Mouse (Mus musculus) 3T3-L1 (cell line): Measurements from ENCODE around the gene 1700056E22Rik.

Source experiments
- DNase-seq: peaks from one replicate; pipeline ENCODE4 v3.0.0-alpha.2; 2015; ENCODE audit warnings: low read depth, low spot score

The 1700056E22Rik gene

DNA sequence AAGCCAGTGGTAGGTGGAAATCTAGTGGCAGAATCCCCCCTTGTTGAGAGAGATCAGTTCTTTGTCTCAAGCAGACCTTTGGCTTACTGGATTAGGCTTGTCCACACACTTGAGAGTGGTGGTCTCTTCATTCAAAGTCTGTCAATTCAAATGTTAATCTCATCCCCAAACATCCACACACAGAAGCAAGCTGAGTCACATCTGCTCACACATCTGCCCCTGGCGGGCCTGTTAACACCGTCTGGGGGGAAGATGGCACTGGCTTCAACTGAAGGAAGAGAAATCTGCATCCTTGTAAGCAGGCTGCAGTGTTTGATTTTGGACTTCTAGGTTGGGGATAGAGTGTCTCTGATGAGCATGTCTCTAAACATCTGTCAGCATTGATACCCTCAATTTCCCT, 10.1 kb downstream of the 1700056E22Rik start:
- no peak for DNase-seq

DNA sequence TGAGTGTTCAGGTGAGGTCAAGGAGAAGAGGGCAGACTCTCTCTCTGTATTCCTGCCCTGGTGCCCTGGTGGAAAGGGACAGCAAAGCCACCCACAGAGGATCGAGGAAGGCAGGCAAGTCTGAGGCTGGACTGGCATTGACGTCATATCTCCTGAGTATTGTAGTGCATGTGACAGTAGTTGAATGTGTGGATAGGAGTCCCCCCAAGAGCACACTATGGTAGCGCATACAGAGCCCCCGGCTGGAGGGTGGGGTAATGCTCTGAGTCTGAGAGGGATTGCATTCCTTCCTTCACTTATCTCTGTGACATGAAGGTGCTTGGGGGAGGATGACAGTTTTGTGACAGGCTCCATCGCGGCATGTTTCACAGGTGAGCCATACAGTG, 14.4 kb downstream of the 1700056E22Rik start:
- no peak for DNase-seq

GRCm38 (mm10) chr1:184019042-184019721, 14.9 kb downstream of the 1700056E22Rik start:
- DNase-seq: no peak

DNA sequence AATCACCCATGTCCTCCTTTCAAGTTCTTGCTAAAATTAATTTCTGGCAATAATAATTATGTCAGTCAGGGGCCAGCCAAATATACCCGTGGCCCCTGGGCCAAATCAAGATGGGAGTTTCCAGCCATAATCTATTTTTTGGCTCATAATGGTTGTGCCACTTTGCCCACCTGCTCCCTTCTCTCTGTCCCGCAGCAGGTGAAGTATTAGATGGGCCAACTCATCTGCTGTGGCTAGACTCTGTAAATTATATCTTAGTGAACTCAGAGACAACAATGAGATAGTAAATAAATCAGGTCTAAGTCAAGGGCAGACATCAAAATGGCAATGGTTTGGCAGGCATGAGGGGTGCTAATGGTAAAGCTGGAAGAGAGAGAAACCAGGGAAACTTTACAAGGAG, 16.5 kb downstream of the 1700056E22Rik start:
- DNase-seq: no peak

DNA sequence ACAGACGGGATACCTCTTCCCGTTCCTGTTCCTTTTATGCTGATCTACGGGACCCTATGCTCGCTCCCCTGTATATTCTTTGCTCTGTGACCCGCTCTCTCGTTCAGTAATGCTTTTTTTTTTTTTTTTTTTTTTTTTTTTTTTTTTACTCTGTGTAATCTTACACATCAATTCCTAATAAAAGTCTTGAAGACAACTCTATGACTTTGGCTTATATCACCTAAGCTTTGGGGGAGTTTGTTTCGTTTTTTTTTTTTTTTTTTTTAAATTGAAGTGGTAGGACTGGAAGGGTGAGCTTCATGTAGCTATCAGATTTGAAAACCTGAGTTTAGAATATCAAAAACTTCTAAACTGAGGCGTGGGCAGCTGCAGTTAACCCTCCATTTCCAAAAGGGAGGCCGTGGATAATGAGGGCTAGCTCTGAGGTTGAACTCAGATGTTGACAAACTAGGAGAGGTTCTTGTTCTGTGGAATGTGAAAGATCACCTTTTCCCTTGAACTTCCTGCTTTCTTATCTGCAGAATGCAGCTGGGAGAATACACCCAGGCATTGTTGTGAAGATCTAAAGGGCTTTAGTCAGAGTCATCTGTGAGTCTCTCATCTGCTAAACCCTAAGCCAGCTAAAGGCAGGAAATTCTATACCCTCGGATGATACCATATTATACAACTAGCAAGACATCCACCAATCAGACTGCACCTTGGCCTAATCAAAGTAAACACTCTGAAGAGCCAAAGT, 17.9 kb downstream of the 1700056E22Rik start:
- no peak for DNase-seq

DNA sequence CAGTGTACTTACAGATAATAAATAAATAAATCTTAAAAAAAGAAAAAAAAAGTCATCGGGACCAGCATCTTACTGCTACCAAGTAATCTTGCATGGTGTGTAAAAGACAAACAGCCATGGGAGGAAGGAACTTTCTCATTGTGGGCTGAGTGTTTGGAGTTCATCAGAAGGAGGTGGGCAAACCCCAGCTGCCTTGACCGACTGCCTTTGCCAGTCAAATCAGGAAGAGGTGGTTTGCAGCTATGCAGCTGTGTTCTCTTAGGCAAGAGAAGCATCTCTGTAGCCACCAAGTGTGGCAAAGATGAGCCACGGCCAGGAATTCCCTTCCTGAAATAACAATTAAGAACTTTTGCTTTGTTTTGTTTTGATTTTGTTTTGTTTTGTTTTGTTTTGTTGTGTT, 20.0 kb downstream of the 1700056E22Rik start:
- no peak for DNase-seq

GRCm38 (mm10) chr1:184013106-184013505, 21.0 kb downstream of the 1700056E22Rik start, which contains the start of gene Dusp10:
Gene Dusp10 (plus strand): TSS chr1:184013302.
- DNase-seq: no peak

DNA sequence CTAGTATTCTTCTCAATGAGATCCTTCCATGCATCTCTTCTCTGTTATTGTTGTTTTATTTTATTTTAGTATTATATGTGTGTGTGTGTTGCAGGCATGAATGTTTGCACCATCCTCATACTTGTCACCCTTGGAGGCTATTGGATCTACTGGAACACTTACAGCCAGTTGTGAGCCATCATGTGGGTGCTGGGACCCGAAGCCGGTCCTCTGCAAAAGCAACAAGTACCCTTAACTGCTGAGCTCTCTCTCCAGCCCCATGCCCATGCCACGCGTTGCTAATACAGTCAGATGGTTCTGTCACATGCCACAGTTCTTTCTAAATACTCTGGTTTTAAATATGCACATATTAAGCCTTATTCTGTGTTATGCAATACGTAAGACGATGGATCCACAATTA, 22.8 kb downstream of the 1700056E22Rik start:
- DNase-seq: no peak

- DNase-seq: no peak
These were observed 28.0 kb downstream of the 1700056E22Rik start for GRCm38 (mm10) chr1:184006086-184006485.

DNA sequence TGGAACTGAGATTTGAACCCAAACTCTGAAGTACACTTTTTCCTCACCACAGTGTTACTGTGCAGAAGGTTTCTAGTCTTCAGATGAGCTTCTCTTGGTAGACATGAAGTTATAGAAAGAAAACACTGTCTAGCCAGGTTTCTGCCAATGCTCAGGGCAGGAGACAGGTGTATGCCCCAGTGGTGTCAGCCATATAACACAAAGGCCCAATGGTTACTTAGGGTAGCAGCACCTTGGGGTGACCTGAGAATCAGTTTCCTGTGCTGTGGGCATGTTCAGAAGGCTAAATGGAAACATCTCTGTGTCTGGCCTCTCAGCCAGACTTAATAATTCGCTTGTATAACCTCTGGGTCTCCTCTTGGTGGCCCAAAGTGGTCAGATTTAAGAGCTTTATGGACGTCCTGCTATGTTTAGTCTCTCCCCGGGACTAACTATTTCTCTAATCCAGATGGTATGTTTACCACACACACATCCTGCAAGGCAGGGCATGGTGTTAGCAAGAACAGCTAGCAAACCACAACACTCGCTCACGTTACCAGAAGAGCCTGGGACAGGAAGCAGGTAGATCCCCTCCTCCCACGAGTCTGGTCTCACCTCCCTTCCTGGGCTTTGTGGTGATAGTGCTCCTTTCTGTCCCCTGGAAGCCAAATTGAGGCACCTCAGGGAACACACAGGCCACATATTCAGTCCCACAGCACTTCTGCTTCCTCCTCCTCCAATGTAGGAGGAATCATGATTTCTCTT, 28.6 kb downstream of the 1700056E22Rik start:
- no peak for DNase-seq

DNA sequence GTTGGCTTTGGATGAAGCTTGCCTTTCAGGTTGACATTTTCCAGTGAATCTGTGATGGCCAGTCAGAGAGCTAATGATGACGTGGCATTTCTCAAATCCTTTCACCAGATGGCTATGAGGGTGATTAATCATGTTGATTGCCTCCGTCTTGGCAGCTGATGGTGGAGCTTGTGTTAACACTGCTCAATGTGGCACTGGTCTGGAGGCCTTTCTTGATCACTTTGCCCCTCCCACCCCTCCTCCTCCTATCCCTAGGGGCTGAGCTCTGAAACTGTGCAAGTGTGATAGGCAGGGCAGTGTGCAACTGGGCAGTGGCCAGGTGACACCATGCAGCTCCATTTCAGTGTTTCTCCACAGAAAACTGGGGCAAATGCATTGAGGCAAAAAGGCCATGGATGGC, 29.8 kb downstream of the 1700056E22Rik start:
- DNase-seq: peak; percentile 53

- DNase-seq: no peak
These were observed 31.6 kb downstream of the 1700056E22Rik start for GRCm38 (mm10) chr1:184002470-184002869.

DNA sequence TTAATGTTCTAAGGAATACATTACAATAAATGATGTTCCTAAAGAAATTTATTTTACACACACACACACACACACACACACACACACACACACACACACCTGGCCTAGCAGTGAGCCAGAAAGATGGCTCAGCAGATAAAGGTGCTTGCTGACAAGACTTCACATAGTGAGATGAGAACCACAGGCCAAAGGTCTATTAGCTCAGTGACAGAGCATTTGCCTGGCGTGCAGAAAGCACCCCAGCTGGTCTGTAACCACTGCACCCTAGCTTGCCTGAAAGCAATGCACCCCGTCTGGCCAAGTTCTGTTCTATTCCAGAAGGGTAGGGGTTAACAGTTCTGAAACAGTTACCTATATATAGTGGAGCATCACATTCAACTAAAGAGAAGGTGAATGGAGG, 36.9 kb downstream of the 1700056E22Rik start:
- no peak for DNase-seq

DNA sequence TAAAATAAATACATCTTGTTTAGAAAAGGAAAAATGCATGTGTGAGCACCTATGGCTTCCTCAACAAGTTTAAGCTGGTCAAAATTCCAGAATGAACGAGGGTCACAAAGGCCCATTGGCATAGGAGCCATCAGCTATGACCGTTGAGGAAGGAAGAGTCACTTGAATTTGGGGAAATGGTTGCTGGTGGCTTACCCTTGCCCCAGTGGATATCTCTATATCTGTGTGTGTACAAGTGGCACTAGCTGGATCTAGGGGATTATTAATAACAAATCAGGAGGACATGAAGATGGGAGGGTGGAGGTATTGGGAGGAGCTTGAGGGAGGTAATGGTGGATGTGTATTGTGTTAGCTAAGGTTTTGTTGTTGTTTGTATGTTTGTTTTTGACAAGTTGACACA, 42.2 kb downstream of the 1700056E22Rik start:
- no peak for DNase-seq

DNA sequence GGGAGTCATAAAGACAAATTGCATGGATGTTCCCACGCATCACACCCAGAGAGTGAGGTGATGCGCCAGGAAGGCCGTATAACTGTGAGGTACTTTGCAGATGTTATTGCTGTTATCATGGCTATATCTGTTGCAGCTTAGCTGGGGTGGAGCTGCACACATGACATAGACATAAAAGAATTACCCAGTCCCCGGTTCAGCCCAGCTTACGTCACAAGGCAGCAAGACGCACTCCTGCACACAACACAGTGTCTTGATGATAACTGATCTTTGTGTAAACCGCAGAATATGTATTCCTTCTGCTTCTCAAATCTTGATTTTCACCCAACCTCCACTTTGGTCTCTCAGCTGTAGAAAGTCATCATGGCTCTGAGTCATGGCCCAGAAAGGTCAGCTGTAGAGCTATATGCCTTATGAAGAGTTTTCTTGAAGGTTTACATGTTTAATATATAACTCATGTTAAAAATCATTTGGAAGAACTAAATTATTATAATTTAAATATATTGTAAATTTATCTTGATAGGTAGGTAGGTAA, 46.3 kb downstream of the 1700056E22Rik start:
- peak; percentile 28 for DNase-seq
